Mouse (Mus musculus) hindbrain, embryonic 14.5 days (tissue): ENCODE measurements around the gene Esyt3. TPM values are rescaled to one million over a fixed set of nuclear protein-coding genes. Genes with fewer than 3 reads are reported as not detected.

Experiments used
- ATAC-seq: fragments of 200-750 bp; cut with Nextera tagmentation; 2 replicates; pipeline ENCODE4 v1.8.0; 2017; ENCODE audit warnings: moderate number of reproducible peaks, mild to moderate bottlenecking, moderate TSS enrichment, moderate library complexity; ENCODE audit not compliant: low FRiP score
- DNase-seq: peaks from one replicate; pipeline ENCODE4 v3.0.0-alpha.2; 2015; ENCODE audit warnings: low spot score
- H3K27ac ChIP-seq: fragments of 300-500 bp; sonication (generic); 2 replicates; pipeline ENCODE4 v1.5.1; 2014; ENCODE audit warnings: mild to moderate bottlenecking, moderate library complexity
- H3K27me3 ChIP-seq: fragments of 300-500 bp; sonication (generic); 2 replicates; pipeline ENCODE4 v1.6.1; 2014; ENCODE audit warnings: mild to moderate bottlenecking, low read length, mixed read lengths; ENCODE audit not compliant: control insufficient read depth, insufficient read depth
- H3K36me3 ChIP-seq: fragments of 300-500 bp; sonication (generic); replicated peaks from 2 replicates; pipeline ENCODE4 v1.6.1; 2014; ENCODE audit not compliant: control insufficient read depth, insufficient read depth
- H3K4me1 ChIP-seq: fragments of 300-500 bp; sonication (generic); replicated peaks from 2 replicates; pipeline ENCODE4 v1.6.1; 2014; ENCODE audit warnings: antibody characterized with exemption, low read length, mixed read lengths; ENCODE audit not compliant: control insufficient read depth, insufficient read depth
- H3K4me2 ChIP-seq: fragments of 300-500 bp; sonication (generic); replicated peaks from 2 replicates; pipeline ENCODE4 v1.6.1; 2014; ENCODE audit warnings: mild to moderate bottlenecking, moderate library complexity
- H3K4me3 ChIP-seq: fragments of 300-500 bp; sonication (generic); replicated peaks from 2 replicates; pipeline ENCODE4 v1.5.1; 2014; ENCODE audit warnings: mild to moderate bottlenecking, low read length
- H3K9ac ChIP-seq: fragments of 300-500 bp; sonication (generic); 2 replicates; pipeline ENCODE4 v1.6.1; 2014
- H3K9me3 ChIP-seq: fragments of 300-500 bp; sonication (generic); 2 replicates; pipeline ENCODE4 v1.6.1; 2016; ENCODE audit warnings: low read length; ENCODE audit not compliant: control insufficient read depth
- WGBS: fragments of 180-500 bp; shearing (Covaris S2); extraction: QIAGEN DNeasy Blood & Tissue Kit; methylation state at CpG from one replicate; pipeline ENCODE4 v1.1.7; 2014; 5-methylcytosine and 5-hydroxymethylcytosine counted together
- polyA plus RNA-seq: library from polyadenylated mRNA; unstranded; fragments of >200 nt; fragmentation: Nextera tagmentation; extraction: Ambion mirVana; gene quantifications from 2 replicates; pipeline ENCODE4 v1.2.1, GENCODE M21; 2014

The Esyt3 gene
- polyA plus RNA-seq, 1 experiment from 2014 or later, result 0.76 TPM

DNA sequence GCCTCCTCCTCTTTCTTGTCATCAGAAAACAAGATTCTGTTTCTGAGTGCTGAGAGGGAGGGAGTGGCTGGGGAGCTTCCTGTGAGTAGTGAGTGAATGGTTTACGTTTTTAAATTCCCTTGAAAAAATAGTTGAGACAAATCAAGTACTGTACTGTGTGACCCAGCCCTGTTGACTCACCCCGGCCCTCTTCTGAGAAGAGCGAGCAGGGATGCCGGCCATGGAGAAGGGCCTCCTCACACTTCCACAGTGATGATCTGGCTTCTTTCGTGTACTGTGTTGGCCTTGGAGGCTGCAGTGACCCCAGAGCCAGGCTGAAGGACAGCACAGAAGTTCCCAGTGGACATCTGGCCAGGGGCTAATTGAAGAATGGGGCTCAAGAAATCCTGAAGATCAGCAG is 54.1 kb downstream of the Esyt3 start:
- Histone ChIP-seq H3K27me3 (no peaks in the 10 kb centered on the region), H3K4me1 (no peaks in the 10 kb centered on the region), H3K27ac (no peak overlapping the region), H3K4me3 (no peak overlapping the region), H3K9me3 (no peaks in the 10 kb centered on the region), H3K4me2 (no peak overlapping the region), H3K36me3 (peaks cover 70% of the 10 kb centered on the region), H3K9ac (no peak overlapping the region)
- ATAC-seq (no peak), DNase-seq (no peak)
- WGBS, result 92% methylated on average over 5 of the region's 5 CpGs

Other genes starting within 250 kb of the Esyt3 start
- gene Pik3cb, start 217.9 kb downstream of the Esyt3 start, polyA plus RNA-seq, result 3.8 and 4.3 TPM in 2 replicates
- gene Faiml, start 121.3 kb downstream of the Esyt3 start, polyA plus RNA-seq, result not detected in 2 replicates
- 50.9 and 55.0 TPM in 2 replicates for gene Cep70, start 115.2 kb downstream of the Esyt3 start, polyA plus RNA-seq
- gene Mras, start 78.8 kb upstream of the Esyt3 start, polyA plus RNA-seq, result 55.3 and 62.9 TPM in 2 replicates
- 0.61 and 1.5 TPM in 2 replicates for gene Nme9, start 92.9 kb upstream of the Esyt3 start, polyA plus RNA-seq
- 78.3 and 83.0 TPM in 2 replicates for gene Armc8, start 210.3 kb upstream of the Esyt3 start, polyA plus RNA-seq
- gene Dbr1, start 217.2 kb upstream of the Esyt3 start, polyA plus RNA-seq, result 22.1 and 23.7 TPM in 2 replicates